Mouse (Mus musculus) cortical plate, adult 2 months (tissue): Measurements from ENCODE around the gene Tmem50a.

Source experiments
- CTCF ChIP-seq: fragments of 200-500 bp; IDR thresholded peaks from 2 replicates; pipeline ENCODE4 v1.5.1; 2011; ENCODE audit warnings: mild to moderate bottlenecking, control low read depth, low read length; ENCODE audit not compliant: insufficient read depth; ENCODE audit errors: extremely low read depth
- POLR2A ChIP-seq: fragments of 200-500 bp; IDR thresholded peaks from 2 replicates; pipeline ENCODE4 v1.6.1; 2011; ENCODE audit warnings: mild to moderate bottlenecking, low read length, control low read depth; ENCODE audit not compliant: insufficient read depth; ENCODE audit errors: extremely low read depth

- TF ChIP-seq CTCF = no peak
- TF ChIP-seq POLR2A = no peak
Measured at GRCm38 (mm10) chr4:134851236-134851635, 63.6 kb downstream of the Tmem50a start.
